Mouse (Mus musculus): ENCODE results near the gene 4930447C04Rik.

DNA sequence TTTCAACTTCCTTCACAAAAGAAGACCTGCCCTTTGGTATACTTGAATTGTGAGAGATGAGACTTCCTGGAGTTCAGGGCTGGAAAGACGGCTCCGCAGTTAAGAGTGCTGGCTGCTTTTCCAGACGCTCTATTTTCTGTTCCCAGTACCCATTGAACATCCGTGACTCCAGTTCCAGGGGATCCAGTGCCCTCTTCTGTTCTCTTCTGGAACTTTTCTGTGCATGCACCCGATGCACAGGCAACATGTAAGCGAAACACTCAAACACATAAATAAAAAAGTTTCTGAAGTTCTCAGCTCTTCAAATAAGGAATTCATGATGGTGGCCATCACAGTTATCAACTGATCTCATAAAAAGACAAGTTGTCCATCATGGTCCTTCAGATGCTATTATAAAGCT lies 22.2 kb upstream of the 4930447C04Rik start:
- no peak for TF ChIP-seq CTCF (IDR thresholded peaks at IDR 0.05; ENCODE audit: low read depth)
- TF ChIP-seq EP300 (IDR thresholded peaks at IDR 0.05; ENCODE audit: low read depth), result no peak

Measured in liver, embryonic 14.5 days (tissue).